Mouse (Mus musculus) kidney, postnatal 10 days (tissue): ENCODE measurements around the gene Chst13.

Experiments
- DNase-seq: peaks from one replicate; pipeline ENCODE4 v3.0.0; 2021; ENCODE audit warnings: mixed read lengths

The Chst13 gene

GRCm38 (mm10) chr6:90324991-90325390 lies at the start of gene Chst13:
TSS of gene Chst13 (minus strand) at chr6:90325185.
- DNase-seq, result peak; percentile 39

- DNase-seq, result peak; percentile 74
Observed at GRCm38 (mm10) chr6:90374647-90375046, 49.7 kb upstream of the Chst13 start.

- peak; percentile 57 for DNase-seq
Observed at GRCm38 (mm10) chr6:90369725-90370553, 45.0 kb upstream of the Chst13 start.

GRCm38 (mm10) chr6:90368976-90369724 lies 44.2 kb upstream of the Chst13 start, which contains the start of gene Zxdc:
TSS of gene Zxdc (plus strand) at chr6:90369492.
- peak; percentile 100 for DNase-seq

- DNase-seq, result no peak
Observed at GRCm38 (mm10) chr6:90363301-90363700, 38.3 kb upstream of the Chst13 start.

- no peak for DNase-seq
Observed at GRCm38 (mm10) chr6:90360922-90361614, 36.1 kb upstream of the Chst13 start.

- peak; percentile 77 for DNase-seq
Observed at GRCm38 (mm10) chr6:90360024-90360781, 35.2 kb upstream of the Chst13 start.

GRCm38 (mm10) chr6:90359445-90359844 lies 34.5 kb upstream of the Chst13 start:
- no peak for DNase-seq

- DNase-seq, result peak; percentile 20
Observed at GRCm38 (mm10) chr6:90358142-90358541, 33.2 kb upstream of the Chst13 start.

GRCm38 (mm10) chr6:90350011-90350410 lies 25.0 kb upstream of the Chst13 start:
- DNase-seq, result no peak

GRCm38 (mm10) chr6:90348500-90348899 lies 23.5 kb upstream of the Chst13 start:
- DNase-seq, result no peak

GRCm38 (mm10) chr6:90347183-90347582 lies 22.2 kb upstream of the Chst13 start:
- DNase-seq, result no peak

- DNase-seq, result no peak
Observed at GRCm38 (mm10) chr6:90342343-90342742, 17.4 kb upstream of the Chst13 start.

GRCm38 (mm10) chr6:90334244-90334643 lies 9.3 kb upstream of the Chst13 start:
- DNase-seq, result no peak

GRCm38 (mm10) chr6:90332561-90333425 lies 7.8 kb upstream of the Chst13 start, which contains the start of gene Uroc1:
TSS of gene Uroc1 (plus strand) at chr6:90333284.
- peak; percentile 19 for DNase-seq

GRCm38 (mm10) chr6:90329953-90330352 lies 5.0 kb upstream of the Chst13 start:
- DNase-seq, result peak; percentile 67

- DNase-seq, result peak; percentile 33
Observed at GRCm38 (mm10) chr6:90327670-90328069, 2.7 kb upstream of the Chst13 start.

- DNase-seq, result no peak
Observed at GRCm38 (mm10) chr6:90324463-90324862, 522 bp downstream of the Chst13 start.

GRCm38 (mm10) chr6:90324026-90324425 lies 959 bp downstream of the Chst13 start:
- no peak for DNase-seq

GRCm38 (mm10) chr6:90321811-90322210 lies 3.2 kb downstream of the Chst13 start:
- DNase-seq, result no peak

- DNase-seq, result peak; percentile 42
Observed at GRCm38 (mm10) chr6:90320429-90320828, 4.6 kb downstream of the Chst13 start.
